Mouse (Mus musculus) heart, embryonic 15.5 days (tissue): Measurements from ENCODE around the gene Fbxo36. TPM values are rescaled to one million over a fixed set of nuclear protein-coding genes. Genes with fewer than 3 reads are reported as not detected.

Experiments used
- ATAC-seq: fragments of 200-750 bp; cut with Nextera tagmentation; replicated peaks from 2 replicates; pipeline ENCODE4 v1.8.0; 2017; ENCODE audit warnings: low read depth, moderate TSS enrichment; ENCODE audit not compliant: insufficient number of reproducible peaks, insufficient read depth, low FRiP score
- H3K27ac ChIP-seq: fragments of 300-500 bp; sonication (generic); 2 replicates; pipeline ENCODE4 v1.5.1; 2015; ENCODE audit warnings: mild to moderate bottlenecking, inconsistent platforms
- H3K27me3 ChIP-seq: fragments of 300-500 bp; sonication (generic); 2 replicates; pipeline ENCODE4 v1.6.1; 2015; ENCODE audit warnings: inconsistent platforms
- H3K36me3 ChIP-seq: fragments of 300-500 bp; sonication (generic); 2 replicates; pipeline ENCODE4 v1.6.1; 2015; ENCODE audit warnings: mild to moderate bottlenecking, inconsistent platforms
- H3K4me1 ChIP-seq: fragments of 300-500 bp; sonication (generic); replicated peaks from 2 replicates; pipeline ENCODE4 v1.6.1; 2015; ENCODE audit warnings: inconsistent platforms
- H3K4me2 ChIP-seq: fragments of 300-500 bp; sonication (generic); 2 replicates; pipeline ENCODE4 v1.6.1; 2015; ENCODE audit warnings: inconsistent platforms, mild to moderate bottlenecking, moderate library complexity
- H3K4me3 ChIP-seq: fragments of 300-500 bp; sonication (generic); 2 replicates; pipeline ENCODE4 v1.5.1; 2015; ENCODE audit warnings: mild to moderate bottlenecking, inconsistent platforms
- H3K9ac ChIP-seq: fragments of 300-500 bp; sonication (generic); 2 replicates; pipeline ENCODE4 v1.6.1; 2015; ENCODE audit warnings: mild to moderate bottlenecking, inconsistent platforms
- H3K9me3 ChIP-seq: fragments of 300-500 bp; sonication (generic); replicated peaks from 2 replicates; pipeline ENCODE4 v1.6.1; 2016; ENCODE audit warnings: inconsistent platforms
- WGBS: fragments of 180-500 bp; shearing (Covaris S2); methylation state at CpG from one replicate; pipeline ENCODE4 v1.1.7; 2015; ENCODE audit warnings: mixed read lengths; 5-methylcytosine and 5-hydroxymethylcytosine counted together
- polyA plus RNA-seq: library from polyadenylated mRNA; unstranded; fragments of >200 nt; fragmentation: Nextera tagmentation; extraction: Ambion mirVana; gene quantifications from 2 replicates; pipeline ENCODE4 v1.2.1, GENCODE M21; 2015

The Fbxo36 gene
- polyA plus RNA-seq, 1 experiment from 2014 or later = 6.8 TPM

- Histone ChIP-seq H3K27me3 (no peaks in the 10 kb centered on the region), H3K4me3 (no peak overlapping the region), H3K4me1 (peaks cover 6% of the 10 kb centered on the region), H3K9me3 (no peaks in the 10 kb centered on the region), H3K4me2 (no peak overlapping the region), H3K9ac (no peak overlapping the region), H3K36me3 (no peaks in the 10 kb centered on the region), H3K27ac (no peak overlapping the region)
- ATAC-seq = no peak
- 56% methylated on average over 10 of the region's 10 CpGs for whole genome bisulfite sequencing
Observed at GRCm38 (mm10) chr1:84860360-84861254, 21.0 kb downstream of the Fbxo36 start.

GRCm38 (mm10) chr1:84861255-84861630 lies 21.6 kb downstream of the Fbxo36 start:
- Histone ChIP-seq H3K9me3 (no peaks in the 10 kb centered on the region), H3K4me2 (no peak overlapping the region), H3K27me3 (no peaks in the 10 kb centered on the region), H3K27ac (no peak overlapping the region), H3K4me1 (peaks cover 6% of the 10 kb centered on the region), H3K36me3 (no peaks in the 10 kb centered on the region), H3K9ac (no peak overlapping the region), H3K4me3 (no peak overlapping the region)
- 63% methylated on average over 1 of the region's 1 CpGs for WGBS
- ATAC-seq = no peak

- ATAC-seq = no peak
- Histone ChIP-seq H3K4me2 (no peak overlapping the region), H3K9ac (no peak overlapping the region), H3K27me3 (no peaks in the 10 kb centered on the region), H3K36me3 (no peaks in the 10 kb centered on the region), H3K4me3 (no peak overlapping the region), H3K4me1 (peaks cover 6% of the 10 kb centered on the region), H3K9me3 (no peaks in the 10 kb centered on the region), H3K27ac (no peak overlapping the region)
- WGBS = 46% methylated on average over 2 of the region's 2 CpGs
Observed at GRCm38 (mm10) chr1:84864645-84865044, 25.0 kb downstream of the Fbxo36 start.

GRCm38 (mm10) chr1:84866231-84866630 lies 26.6 kb downstream of the Fbxo36 start:
- H3K4me3 ChIP-seq = no peak overlapping the region
- H3K36me3 ChIP-seq = no peaks in the 10 kb centered on the region
- no peaks in the 10 kb centered on the region for H3K9me3 ChIP-seq
- WGBS = 87% methylated on average over 6 of the region's 6 CpGs
- no peaks in the 10 kb centered on the region for H3K27me3 ChIP-seq
- H3K4me1 ChIP-seq = no peaks in the 10 kb centered on the region
- H3K27ac ChIP-seq = no peak overlapping the region
- no peak for ATAC-seq
- no peak overlapping the region for H3K4me2 ChIP-seq
- no peak overlapping the region for H3K9ac ChIP-seq

DNA sequence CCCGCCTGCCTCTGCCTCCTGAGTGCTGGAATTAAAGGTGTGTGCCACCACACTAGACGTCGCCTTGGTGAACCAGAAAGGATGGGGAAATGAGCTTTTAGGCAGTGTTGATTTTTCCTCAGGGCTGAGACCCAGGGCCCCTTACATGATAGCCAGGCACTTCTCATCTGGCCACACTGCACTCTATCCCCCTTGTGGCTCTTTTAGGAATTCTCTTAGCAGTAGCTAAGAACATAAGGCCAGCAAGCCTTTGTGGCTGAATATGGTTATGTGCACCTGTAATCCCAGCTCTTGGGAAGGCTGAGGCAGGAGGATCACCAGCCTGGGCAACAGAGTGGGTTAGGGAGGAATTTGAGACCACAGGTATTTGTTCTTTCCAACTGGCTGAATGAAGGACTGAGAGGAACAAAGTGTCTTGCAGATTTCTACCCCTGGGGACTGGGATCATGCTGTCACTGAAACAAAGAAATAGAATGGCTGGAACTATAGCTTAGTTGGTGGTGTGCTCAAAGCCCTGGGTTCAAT lies 27.1 kb downstream of the Fbxo36 start:
- Histone ChIP-seq H3K27me3 (no peaks in the 10 kb centered on the region), H3K36me3 (no peaks in the 10 kb centered on the region), H3K4me3 (no peak overlapping the region), H3K9me3 (no peaks in the 10 kb centered on the region), H3K9ac (no peak overlapping the region), H3K4me1 (no peaks in the 10 kb centered on the region), H3K27ac (no peak overlapping the region), H3K4me2 (no peak overlapping the region)
- WGBS = 91% methylated on average over 3 of the region's 3 CpGs
- ATAC-seq = no peak

DNA sequence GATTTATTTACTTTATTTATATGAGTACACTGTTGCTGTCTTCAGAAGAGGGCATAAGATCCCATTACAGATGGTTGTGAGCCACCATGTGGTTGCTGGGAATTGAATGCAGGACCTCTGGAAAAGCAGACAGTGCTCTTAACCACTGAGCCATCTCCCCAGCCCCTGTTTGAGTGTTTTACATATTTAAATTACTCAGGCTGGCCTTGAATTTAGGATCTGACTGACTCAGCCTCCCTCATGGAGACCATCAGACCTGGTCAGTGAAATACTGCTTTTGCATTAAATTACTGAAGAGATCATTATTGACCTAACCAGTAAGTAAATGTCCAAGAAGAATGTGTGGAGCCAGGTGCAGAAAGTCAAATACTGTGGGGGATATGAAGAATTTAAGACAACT lies 28.7 kb downstream of the Fbxo36 start:
- Histone ChIP-seq H3K9me3 (no peaks in the 10 kb centered on the region), H3K27ac (no peak overlapping the region), H3K4me3 (no peak overlapping the region), H3K27me3 (no peaks in the 10 kb centered on the region), H3K4me1 (no peaks in the 10 kb centered on the region), H3K4me2 (no peak overlapping the region), H3K9ac (no peak overlapping the region), H3K36me3 (no peaks in the 10 kb centered on the region)
- no peak for ATAC-seq

DNA sequence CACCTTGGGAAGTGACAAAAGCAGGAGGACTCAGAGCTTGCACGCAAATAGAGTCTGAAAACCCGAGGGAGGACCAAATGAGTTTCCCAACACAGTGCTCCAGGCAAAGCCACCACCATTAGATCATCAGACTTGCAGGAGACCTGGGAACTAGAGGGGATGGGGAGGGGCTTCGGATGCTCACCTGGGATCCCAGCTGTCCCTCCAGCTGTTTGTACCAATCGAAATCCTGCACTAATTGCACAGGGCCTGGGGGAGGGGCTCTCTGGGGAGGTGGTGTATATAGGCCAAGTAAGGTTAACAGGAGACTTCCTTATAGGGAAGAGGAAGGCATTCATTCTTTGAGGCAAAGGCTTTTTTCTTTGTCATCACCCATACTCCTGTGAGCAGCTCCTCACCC lies 29.2 kb downstream of the Fbxo36 start:
- Histone ChIP-seq H3K4me1 (no peaks in the 10 kb centered on the region), H3K9ac (no peak overlapping the region), H3K36me3 (no peaks in the 10 kb centered on the region), H3K9me3 (no peaks in the 10 kb centered on the region), H3K27ac (no peak overlapping the region), H3K4me2 (no peak overlapping the region), H3K27me3 (no peaks in the 10 kb centered on the region), H3K4me3 (no peak overlapping the region)
- 81% methylated on average over 4 of the region's 4 CpGs for WGBS
- ATAC-seq = no peak

- Histone ChIP-seq H3K4me1 (no peaks in the 10 kb centered on the region), H3K4me3 (no peak overlapping the region), H3K4me2 (no peak overlapping the region), H3K36me3 (no peaks in the 10 kb centered on the region), H3K9ac (no peak overlapping the region), H3K27ac (no peak overlapping the region), H3K9me3 (no peaks in the 10 kb centered on the region), H3K27me3 (no peaks in the 10 kb centered on the region)
- WGBS = 25% methylated on average over 7 of the region's 7 CpGs
- no peak for ATAC-seq
Observed at GRCm38 (mm10) chr1:84869498-84869897, 29.9 kb downstream of the Fbxo36 start.

- no peak overlapping the region for H3K27ac ChIP-seq
- WGBS = 53% methylated on average over 6 of the region's 6 CpGs
- H3K4me3 ChIP-seq = no peak overlapping the region
- no peak overlapping the region for H3K9ac ChIP-seq
- H3K9me3 ChIP-seq = no peaks in the 10 kb centered on the region
- no peaks in the 10 kb centered on the region for H3K4me1 ChIP-seq
- no peaks in the 10 kb centered on the region for H3K27me3 ChIP-seq
- H3K4me2 ChIP-seq = no peak overlapping the region
- no peak for ATAC-seq
- H3K36me3 ChIP-seq = no peaks in the 10 kb centered on the region
Observed at GRCm38 (mm10) chr1:84871131-84871530, 31.5 kb downstream of the Fbxo36 start.

DNA sequence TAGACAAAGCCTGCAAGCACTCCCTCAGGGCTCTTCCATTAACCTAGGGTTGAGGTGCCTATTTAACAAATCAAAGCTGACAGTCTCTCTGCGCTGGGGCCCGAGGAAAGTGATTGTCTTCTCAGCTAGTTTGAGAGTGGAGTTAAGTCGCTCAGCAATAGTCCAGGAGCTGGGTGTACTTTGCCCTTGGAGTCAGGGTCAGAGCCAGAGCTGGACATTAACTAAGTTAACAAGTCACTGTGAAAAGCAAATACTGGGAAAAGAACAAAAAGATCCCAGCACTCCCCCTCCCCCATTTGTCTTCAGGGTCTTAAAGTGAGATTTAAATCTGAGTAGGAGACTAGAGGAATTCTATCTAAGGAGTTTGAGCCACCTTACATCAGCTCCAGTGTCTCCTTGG lies 32.5 kb downstream of the Fbxo36 start:
- H3K36me3 ChIP-seq = no peaks in the 10 kb centered on the region
- no peaks in the 10 kb centered on the region for H3K9me3 ChIP-seq
- no peaks in the 10 kb centered on the region for H3K4me1 ChIP-seq
- no peak overlapping the region for H3K9ac ChIP-seq
- H3K4me3 ChIP-seq = no peak overlapping the region
- H3K27me3 ChIP-seq = no peaks in the 10 kb centered on the region
- no peak overlapping the region for H3K27ac ChIP-seq
- H3K4me2 ChIP-seq = no peak overlapping the region
- no peak for ATAC-seq
- 50% methylated on average over 3 of the region's 3 CpGs for WGBS

- Histone ChIP-seq H3K27me3 (no peaks in the 10 kb centered on the region), H3K4me1 (no peaks in the 10 kb centered on the region), H3K4me3 (no peak overlapping the region), H3K9ac (no peak overlapping the region), H3K27ac (no peak overlapping the region), H3K9me3 (no peaks in the 10 kb centered on the region), H3K36me3 (no peaks in the 10 kb centered on the region), H3K4me2 (no peak overlapping the region)
- WGBS = 63% methylated on average over 4 of the region's 4 CpGs
- no peak for ATAC-seq
Observed at GRCm38 (mm10) chr1:84872939-84873338, 33.3 kb downstream of the Fbxo36 start.

GRCm38 (mm10) chr1:84877590-84877989 lies 37.9 kb downstream of the Fbxo36 start:
- Histone ChIP-seq H3K27ac (no peak overlapping the region), H3K4me2 (no peak overlapping the region), H3K27me3 (no peaks in the 10 kb centered on the region), H3K9ac (no peak overlapping the region), H3K9me3 (no peaks in the 10 kb centered on the region), H3K36me3 (no peaks in the 10 kb centered on the region), H3K4me1 (no peaks in the 10 kb centered on the region), H3K4me3 (no peak overlapping the region)
- ATAC-seq = no peak
- 88% methylated on average over 2 of the region's 2 CpGs for WGBS
